Mouse (Mus musculus) midbrain, embryonic 11.5 days (tissue): ENCODE measurements around the gene Arl5c. TPM values are rescaled to one million over a fixed set of nuclear protein-coding genes. Genes with fewer than 3 reads are reported as not detected.
A peak's percentile ranks its signal among the peaks of the same experiment; 100 is the strongest.

Experiments used
- ATAC-seq: fragments of 200-750 bp; cut with Nextera tagmentation; 2 replicates; pipeline ENCODE4 v1.8.0; 2017; ENCODE audit warnings: moderate TSS enrichment, moderate library complexity; ENCODE audit not compliant: low FRiP score
- DNase-seq: peaks from one replicate; pipeline ENCODE4 v3.0.0; 2015; ENCODE audit warnings: low spot score; ENCODE audit errors: missing footprints
- H3K27ac ChIP-seq: fragments of 300-500 bp; sonication (generic); 2 replicates; pipeline ENCODE4 v1.5.1; 2014; ENCODE audit warnings: low read depth, low read length
- H3K27me3 ChIP-seq: fragments of 300-500 bp; sonication (generic); 2 replicates; pipeline ENCODE4 v1.6.1; 2014; ENCODE audit warnings: mild to moderate bottlenecking, low read length, moderate library complexity, mixed read lengths; ENCODE audit not compliant: control insufficient read depth, insufficient read depth
- H3K36me3 ChIP-seq: fragments of 300-500 bp; sonication (generic); 2 replicates; pipeline ENCODE4 v1.6.1; 2014; ENCODE audit warnings: mild to moderate bottlenecking, low read length, moderate library complexity, mixed read lengths; ENCODE audit not compliant: control insufficient read depth, insufficient read depth
- H3K4me1 ChIP-seq: fragments of 300-500 bp; sonication (generic); 2 replicates; pipeline ENCODE4 v1.6.1; 2014; ENCODE audit warnings: low read length; ENCODE audit not compliant: control insufficient read depth, insufficient read depth
- H3K4me2 ChIP-seq: fragments of 300-500 bp; sonication (generic); 2 replicates; pipeline ENCODE4 v1.6.1; 2014; ENCODE audit warnings: mild to moderate bottlenecking, moderate library complexity
- H3K4me3 ChIP-seq: fragments of 300-500 bp; sonication (generic); 2 replicates; pipeline ENCODE4 v1.5.1; 2014; ENCODE audit warnings: low read depth, low read length
- H3K9ac ChIP-seq: fragments of 300-500 bp; sonication (generic); 2 replicates; pipeline ENCODE4 v1.6.1; 2014; ENCODE audit warnings: low read length
- H3K9me3 ChIP-seq: fragments of 300-500 bp; sonication (generic); 2 replicates; pipeline ENCODE4 v1.6.1; 2016; ENCODE audit warnings: low read length; ENCODE audit not compliant: control insufficient read depth
- WGBS: fragments of 180-500 bp; shearing (Covaris S2); extraction: QIAGEN DNeasy Blood & Tissue Kit; methylation state at CpG from one replicate; pipeline ENCODE4 v1.1.7; 2014; 5-methylcytosine and 5-hydroxymethylcytosine counted together
- polyA plus RNA-seq: library from polyadenylated mRNA; unstranded; fragments of >200 nt; fragmentation: Nextera tagmentation; extraction: Ambion mirVana; gene quantifications from 2 replicates; pipeline ENCODE4 v1.2.1, GENCODE M21; 2014

Gene Arl5c
- polyA plus RNA-seq, 1 experiment from 2014 or later: 8.9 TPM

- WGBS: 84% methylated on average over 10 of the region's 10 CpGs
- ATAC-seq (no peak), DNase-seq (no peak)
- H3K4me3 ChIP-seq: no peak overlapping the region
- H3K27me3 ChIP-seq: no peaks in the 10 kb centered on the region
- no peak overlapping the region for H3K27ac ChIP-seq
- no peak overlapping the region for H3K4me2 ChIP-seq
- H3K9ac ChIP-seq: no peak overlapping the region
- H3K4me1 ChIP-seq: no peaks in the 10 kb centered on the region
- no peaks in the 10 kb centered on the region for H3K9me3 ChIP-seq
- peaks cover 2% of the 10 kb centered on the region; the same call in 1 of the 2 replicates for H3K36me3 ChIP-seq
These were observed 16.9 kb upstream of the Arl5c start for GRCm38 (mm10) chr11:98012831-98013230.

GRCm38 (mm10) chr11:98011716-98012115 is 15.7 kb upstream of the Arl5c start:
- H3K9me3 ChIP-seq: no peaks in the 10 kb centered on the region
- H3K4me1 ChIP-seq: no peaks in the 10 kb centered on the region
- H3K9ac ChIP-seq: no peak overlapping the region
- peaks cover 2% of the 10 kb centered on the region; the same call in 1 of the 2 replicates for H3K36me3 ChIP-seq
- 60% methylated on average over 9 of the region's 9 CpGs for WGBS
- no peak overlapping the region for H3K4me3 ChIP-seq
- DNase-seq (no peak), ATAC-seq (no peak)
- H3K27ac ChIP-seq: no peak overlapping the region
- H3K27me3 ChIP-seq: no peaks in the 10 kb centered on the region
- no peak overlapping the region for H3K4me2 ChIP-seq

GRCm38 (mm10) chr11:98008087-98008486 is 12.1 kb upstream of the Arl5c start:
- H3K4me1 ChIP-seq: peaks cover 2% of the 10 kb centered on the region; the same call in 1 of the 2 replicates
- H3K9ac ChIP-seq: no peak overlapping the region
- no peak overlapping the region for H3K4me2 ChIP-seq
- no peak overlapping the region for H3K4me3 ChIP-seq
- DNase-seq (no peak), ATAC-seq (no peak)
- H3K36me3 ChIP-seq: peaks cover 2% of the 10 kb centered on the region; the same call in 1 of the 2 replicates
- WGBS: 87% methylated on average over 11 of the region's 11 CpGs
- no peak overlapping the region for H3K27ac ChIP-seq
- H3K9me3 ChIP-seq: no peaks in the 10 kb centered on the region
- H3K27me3 ChIP-seq: peaks cover 2% of the 10 kb centered on the region; the same call in 1 of the 2 replicates

DNA sequence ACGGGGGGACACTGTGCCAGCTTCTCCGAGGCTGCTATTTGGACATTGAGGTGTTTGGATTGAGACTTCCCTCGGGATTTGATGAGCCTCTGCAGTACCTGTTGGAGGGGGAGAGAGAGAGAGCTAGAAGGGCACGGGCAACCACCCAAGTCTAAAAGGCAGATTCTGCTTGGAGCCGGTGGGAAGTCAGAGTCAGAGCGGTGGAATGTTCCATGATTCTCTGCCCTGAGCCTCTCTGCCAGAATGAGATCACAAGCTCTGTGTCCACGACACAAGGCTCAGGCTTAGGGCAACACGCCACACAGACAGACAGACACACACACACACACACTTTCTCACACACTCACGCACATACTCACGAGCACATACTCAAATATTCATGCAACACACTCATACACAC is 9.7 kb upstream of the Arl5c start:
- Histone ChIP-seq H3K4me3 (no peak overlapping the region), H3K27ac (no peak overlapping the region), H3K36me3 (peaks cover 2% of the 10 kb centered on the region; the same call in 1 of the 2 replicates), H3K4me2 (no peak overlapping the region), H3K9me3 (no peaks in the 10 kb centered on the region), H3K27me3 (peaks cover 2% of the 10 kb centered on the region; the same call in 1 of the 2 replicates), H3K4me1 (peaks cover 10% of the 10 kb centered on the region), H3K9ac (no peak overlapping the region)
- WGBS: 83% methylated on average over 10 of the region's 10 CpGs
- DNase-seq (no peak), ATAC-seq (no peak)

- no peak for DNase-seq
- ATAC-seq: no peak
- no peaks in the 10 kb centered on the region for H3K9me3 ChIP-seq
- H3K27ac ChIP-seq: no peak overlapping the region
- 48% methylated on average over 13 of the region's 13 CpGs for WGBS
- H3K4me3 ChIP-seq: no peak overlapping the region
- H3K27me3 ChIP-seq: peaks cover 2% of the 10 kb centered on the region; the same call in 1 of the 2 replicates
- H3K9ac ChIP-seq: no peak overlapping the region
- H3K4me1 ChIP-seq: peaks cover 10% of the 10 kb centered on the region
- peaks cover 2% of the 10 kb centered on the region; the same call in 1 of the 2 replicates for H3K36me3 ChIP-seq
- H3K4me2 ChIP-seq: no peak overlapping the region
These were observed 9.1 kb upstream of the Arl5c start for GRCm38 (mm10) chr11:98005076-98005475.

- Histone ChIP-seq H3K27me3 (peaks cover 2% of the 10 kb centered on the region; the same call in 1 of the 2 replicates), H3K4me1 (peaks cover 10% of the 10 kb centered on the region), H3K4me3 (no peak overlapping the region), H3K27ac (no peak overlapping the region), H3K9ac (no peak overlapping the region), H3K9me3 (no peaks in the 10 kb centered on the region), H3K4me2 (no peak overlapping the region), H3K36me3 (peaks cover 2% of the 10 kb centered on the region; the same call in 1 of the 2 replicates)
- DNase-seq (no peak), ATAC-seq (no peak)
- WGBS: 90% methylated on average over 8 of the region's 8 CpGs
These were observed 8.2 kb upstream of the Arl5c start for GRCm38 (mm10) chr11:98004161-98004560.

DNA sequence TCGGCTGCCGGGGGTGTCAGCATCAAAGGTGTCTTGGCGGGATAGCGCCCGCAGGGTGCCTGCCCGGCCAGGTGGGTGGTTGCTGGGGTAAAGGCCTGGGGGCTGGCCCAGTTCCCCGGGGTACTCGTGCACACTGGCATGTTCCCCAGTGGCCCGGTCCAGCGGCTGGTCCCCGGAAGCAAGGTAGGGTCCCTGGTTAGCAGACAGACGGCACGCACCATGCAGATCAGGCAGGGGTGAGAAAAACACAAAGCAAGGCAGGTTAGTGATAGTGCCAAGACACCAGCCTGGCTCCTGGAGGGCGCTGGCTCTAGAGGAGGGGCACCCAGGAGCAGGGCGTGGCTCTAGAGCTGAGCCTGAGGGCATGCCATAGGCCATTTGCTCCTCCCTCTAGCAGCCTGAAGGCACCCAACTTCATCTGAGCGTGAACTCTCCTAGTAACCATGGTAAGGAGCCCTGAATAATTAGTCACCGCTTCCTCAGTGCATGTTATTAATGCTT is 7.2 kb upstream of the Arl5c start:
- H3K27me3 ChIP-seq: peaks cover 2% of the 10 kb centered on the region; the same call in 1 of the 2 replicates
- WGBS: 33% methylated on average over 17 of the region's 17 CpGs
- H3K27ac ChIP-seq: no peak overlapping the region
- no peaks in the 10 kb centered on the region for H3K36me3 ChIP-seq
- peak; percentile 36; the same call in 1 of the 2 replicates for ATAC-seq
- H3K4me3 ChIP-seq: no peak overlapping the region
- peaks cover 10% of the 10 kb centered on the region for H3K4me1 ChIP-seq
- H3K9me3 ChIP-seq: no peaks in the 10 kb centered on the region
- no peak for DNase-seq
- no peak overlapping the region for H3K9ac ChIP-seq
- H3K4me2 ChIP-seq: peak overlapping the region; percentile 20

- Histone ChIP-seq H3K36me3 (no peaks in the 10 kb centered on the region), H3K27ac (no peak overlapping the region), H3K9me3 (no peaks in the 10 kb centered on the region), H3K9ac (no peak overlapping the region), H3K4me3 (0 out of 2 replicates have a peak overlapping the region, but pooled peaks have one; percentile 0), H3K27me3 (peaks cover 2% of the 10 kb centered on the region; the same call in 1 of the 2 replicates), H3K4me2 (peak overlapping the region; percentile 20), H3K4me1 (peaks cover 10% of the 10 kb centered on the region)
- peak; percentile 98 for DNase-seq
- WGBS: 5% methylated on average over 12 of the region's 12 CpGs
- peak; percentile 25; the same call in 1 of the 2 replicates for ATAC-seq
These were observed 6.6 kb upstream of the Arl5c start for GRCm38 (mm10) chr11:98002627-98003026.

GRCm38 (mm10) chr11:98001986-98002385 is 6.0 kb upstream of the Arl5c start:
- ATAC-seq: no peak
- DNase-seq: no peak
- H3K27me3 ChIP-seq: peaks cover 2% of the 10 kb centered on the region; the same call in 1 of the 2 replicates
- peaks cover 10% of the 10 kb centered on the region for H3K4me1 ChIP-seq
- WGBS: 61% methylated on average over 6 of the region's 6 CpGs
- no peaks in the 10 kb centered on the region for H3K36me3 ChIP-seq
- H3K9ac ChIP-seq: no peak overlapping the region
- no peak overlapping the region for H3K4me2 ChIP-seq
- no peak overlapping the region for H3K27ac ChIP-seq
- no peak overlapping the region for H3K4me3 ChIP-seq
- H3K9me3 ChIP-seq: no peaks in the 10 kb centered on the region
